23 mouse cellular contexts compared by ENCODE assay signal in genomic region chr6:31718843-31719242, GRCm38 (mm10).
A peak's percentile ranks its signal among the peaks of the same experiment; 100 is the strongest.
DNase-seq lines count a peak whose midpoint lies in the region; ATAC-seq lines count a peak whose summit lies in the region.
"Had no signal": no experiment of that assay in that cellular context is flagged by ENCODE, and none has a peak within 500 bp of the region (broad histone marks: within the 10 kb centered on the region; RNA-seq: fewer than 3 reads in every experiment).

No protein-coding gene starts in this region.

- no peaks in the 10 kb centered on the region for H3K27me3 ChIP-seq in forebrain, embryonic 13.5 days
- no peaks in the 10 kb centered on the region for H3K27me3 ChIP-seq in forebrain, embryonic 11.5 days (ENCODE audit: control insufficient read depth, insufficient read depth, low read length)
- no peaks in the 10 kb centered on the region for H3K27me3 ChIP-seq in neural tube, embryonic 12.5 days (replicated peaks)
- no peaks in the 10 kb centered on the region for H3K27me3 ChIP-seq in hindbrain, embryonic 14.5 days (ENCODE audit: control insufficient read depth, insufficient read depth, low read length)
- H3K27me3 ChIP-seq in kidney, embryonic 16.5 days (ENCODE audit: insufficient read depth, low read length), result no peaks in the 10 kb centered on the region
- H3K27me3 ChIP-seq: liver, embryonic 15.5 days; lung, embryonic 15.5 days had no signal

- no peak overlapping the region for H3K4me3 ChIP-seq in forebrain, embryonic 13.5 days
- H3K4me3 ChIP-seq in forebrain, embryonic 11.5 days (ENCODE audit: low read depth, low read length), result no peak overlapping the region
- no peak overlapping the region for H3K4me3 ChIP-seq in neural tube, embryonic 12.5 days
- H3K4me3 ChIP-seq in hindbrain, embryonic 14.5 days (replicated peaks; ENCODE audit: low read length), result no peak overlapping the region
- no peak overlapping the region for H3K4me3 ChIP-seq in kidney, embryonic 16.5 days (ENCODE audit: low read length)
- H3K4me3 ChIP-seq: heart, embryonic 12.5 days; layer of hippocampus, adult 2 months; limb, embryonic 10.5 days; liver, embryonic 15.5 days; lung, embryonic 15.5 days had no signal

- no peaks in the 10 kb centered on the region for H3K9me3 ChIP-seq in forebrain, embryonic 13.5 days (replicated peaks)
- H3K9me3 ChIP-seq in forebrain, embryonic 11.5 days (ENCODE audit: control insufficient read depth, low read length), result no peaks in the 10 kb centered on the region
- H3K9me3 ChIP-seq in neural tube, embryonic 12.5 days, result no peaks in the 10 kb centered on the region
- H3K9me3 ChIP-seq in hindbrain, embryonic 14.5 days (ENCODE audit: control insufficient read depth, low read length), result no peaks in the 10 kb centered on the region
- H3K9me3 ChIP-seq in kidney, embryonic 16.5 days (ENCODE audit: low read length), result no peaks in the 10 kb centered on the region
- H3K9me3 ChIP-seq: heart, embryonic 12.5 days; limb, embryonic 10.5 days; liver, embryonic 15.5 days; lung, embryonic 15.5 days had no signal

- no peak overlapping the region for H3K9ac ChIP-seq in forebrain, embryonic 13.5 days
- H3K9ac ChIP-seq in forebrain, embryonic 11.5 days (ENCODE audit: low read length), result no peak overlapping the region
- no peak overlapping the region for H3K9ac ChIP-seq in neural tube, embryonic 12.5 days
- H3K9ac ChIP-seq in hindbrain, embryonic 14.5 days, result no peak overlapping the region
- no peak overlapping the region for H3K9ac ChIP-seq in kidney, embryonic 16.5 days (replicated peaks; ENCODE audit: low read length)
- H3K9ac ChIP-seq: heart, embryonic 12.5 days; liver, embryonic 15.5 days; lung, embryonic 15.5 days had no signal

- ATAC-seq in forebrain, embryonic 13.5 days, result peak; percentile 59; the same call in 1 of the 2 replicates
- no peak for ATAC-seq in forebrain, embryonic 11.5 days (replicated peaks; ENCODE audit: low FRiP score)
- no peak for ATAC-seq in neural tube, embryonic 12.5 days (ENCODE audit: low FRiP score, low read depth)
- ATAC-seq in hindbrain, embryonic 14.5 days (ENCODE audit: low FRiP score), result no peak
- ATAC-seq in kidney, embryonic 16.5 days (ENCODE audit: low FRiP score, low TSS enrichment), result no peak
- ATAC-seq: CD4-positive, CD25-positive, alpha-beta regulatory T cell, adult 4 months had no signal

- 56% methylated on average over 4 of the region's 4 CpGs for WGBS in forebrain, embryonic 13.5 days
- 80% methylated on average over 4 of the region's 4 CpGs for WGBS in forebrain, embryonic 11.5 days
- WGBS in neural tube, embryonic 12.5 days, result 67% methylated on average over 4 of the region's 4 CpGs
- whole genome bisulfite sequencing in hindbrain, embryonic 14.5 days, result 53% methylated on average over 4 of the region's 4 CpGs
- WGBS in kidney, embryonic 16.5 days, result 77% methylated on average over 4 of the region's 4 CpGs

- peaks cover 26% of the 10 kb centered on the region for H3K4me1 ChIP-seq in forebrain, embryonic 13.5 days
- no peaks in the 10 kb centered on the region; the same call in 1 of the 2 replicates for H3K4me1 ChIP-seq in forebrain, embryonic 11.5 days (replicated peaks; ENCODE audit: control insufficient read depth, insufficient read depth, low read length)
- H3K4me1 ChIP-seq in neural tube, embryonic 12.5 days, result 0 out of 2 replicates have a peak, but pooled peaks cover 5% of the 10 kb centered on the region
- 0 out of 2 replicates have a peak, but pooled peaks cover 11% of the 10 kb centered on the region for H3K4me1 ChIP-seq in hindbrain, embryonic 14.5 days (replicated peaks; ENCODE audit: control insufficient read depth, insufficient read depth, low read length)
- H3K4me1 ChIP-seq in kidney, embryonic 16.5 days (ENCODE audit: insufficient read depth, low read length), result no peaks in the 10 kb centered on the region
- H3K4me1 ChIP-seq: heart, embryonic 12.5 days; limb, embryonic 10.5 days; liver, embryonic 15.5 days; lung, embryonic 15.5 days had no signal

- no peak for DNase-seq in forebrain, embryonic 11.5 days (ENCODE audit: low spot score)
- no peak for DNase-seq in neural tube, embryonic 10.5 days (ENCODE audit: extremely low spot score, low spot score)
- DNase-seq in hindbrain, embryonic 14.5 days (ENCODE audit: low spot score), result no peak
- DNase-seq in kidney, adult 9 months, result no peak
- DNase-seq: adrenal gland, postnatal 25 days; cerebellum, adult 9-10 months; gastrocnemius, postnatal 25 days; heart, adult 18-20 months; heart, postnatal 10 days; kidney, adult 2 months; kidney, postnatal 14 days; liver; lung, postnatal 36 days had no signal

- no peak overlapping the region for H3K4me2 ChIP-seq in forebrain, embryonic 13.5 days
- no peak overlapping the region for H3K4me2 ChIP-seq in forebrain, embryonic 11.5 days (ENCODE audit: low read depth, low read length, severe bottlenecking)
- no peak overlapping the region for H3K4me2 ChIP-seq in neural tube, embryonic 12.5 days (replicated peaks)
- no peak overlapping the region for H3K4me2 ChIP-seq in hindbrain, embryonic 14.5 days (replicated peaks)
- H3K4me2 ChIP-seq in kidney, embryonic 16.5 days (replicated peaks; ENCODE audit: low read depth, low read length), result no peak overlapping the region
- H3K4me2 ChIP-seq: heart, embryonic 12.5 days; liver, embryonic 15.5 days; lung, embryonic 15.5 days had no signal

- H3K27ac ChIP-seq in forebrain, embryonic 13.5 days, result no peak overlapping the region
- no peak overlapping the region for H3K27ac ChIP-seq in forebrain, embryonic 11.5 days (ENCODE audit: low read depth, low read length)
- H3K27ac ChIP-seq in neural tube, embryonic 12.5 days, result 0 out of 2 replicates have a peak overlapping the region, but pooled peaks have one; percentile 20
- H3K27ac ChIP-seq in hindbrain, embryonic 14.5 days, result peak overlapping the region; percentile 7
- no peak overlapping the region for H3K27ac ChIP-seq in kidney, embryonic 16.5 days (ENCODE audit: low read length)
- H3K27ac ChIP-seq: limb, embryonic 10.5 days; liver, embryonic 15.5 days; lung, embryonic 15.5 days; stomach, postnatal 0 days had no signal

- H3K36me3 ChIP-seq in forebrain, embryonic 13.5 days (ENCODE audit: poor library complexity, severe bottlenecking), result no peaks in the 10 kb centered on the region
- H3K36me3 ChIP-seq in forebrain, embryonic 11.5 days (ENCODE audit: control insufficient read depth, insufficient read depth, low read length), result no peaks in the 10 kb centered on the region
- H3K36me3 ChIP-seq in neural tube, embryonic 12.5 days, result no peaks in the 10 kb centered on the region
- no peaks in the 10 kb centered on the region for H3K36me3 ChIP-seq in hindbrain, embryonic 14.5 days (replicated peaks; ENCODE audit: control insufficient read depth, insufficient read depth)
- no peaks in the 10 kb centered on the region for H3K36me3 ChIP-seq in kidney, embryonic 16.5 days (ENCODE audit: insufficient read depth, low read length)
- H3K36me3 ChIP-seq: heart, embryonic 12.5 days; limb, embryonic 10.5 days; liver, embryonic 15.5 days; lung, embryonic 15.5 days had no signal

Comparison
In these comparisons a context has a peak if more than half of its experiments do, and no peak if none do; other contexts are left out.
1. H3K27ac ChIP-seq: peak in neural tube, embryonic 12.5 days (single experiment) and hindbrain, embryonic 14.5 days (single experiment); none in forebrain, embryonic 13.5 days (single experiment), forebrain, embryonic 11.5 days (single experiment) and kidney, embryonic 16.5 days (single experiment).